Mouse (Mus musculus) intestine, embryonic 14.5 days (tissue): ENCODE data around the gene Zfp672. TPM values are rescaled to one million over a fixed set of nuclear protein-coding genes. Genes with fewer than 3 reads are reported as not detected.

ENCODE experiments used
- ATAC-seq: fragments of 200-750 bp; cut with Nextera tagmentation; replicated peaks from 2 replicates; pipeline ENCODE4 v1.8.0; 2017; ENCODE audit warnings: low read depth, moderate number of reproducible peaks, moderate TSS enrichment, moderate library complexity; ENCODE audit not compliant: low FRiP score, low TSS enrichment
- DNase-seq: peaks from one replicate; pipeline ENCODE4 v3.0.0-alpha.2; 2018; ENCODE audit warnings: low spot score
- H3K27ac ChIP-seq: fragments of 300-500 bp; sonication (generic); 2 replicates; pipeline ENCODE4 v1.5.1; 2014; ENCODE audit warnings: low read depth, mild to moderate bottlenecking, control low read depth
- H3K27me3 ChIP-seq: fragments of 300-500 bp; sonication (generic); replicated peaks from 2 replicates; pipeline ENCODE4 v1.6.1; 2014; ENCODE audit warnings: low read length, control low read depth; ENCODE audit not compliant: control insufficient read depth, insufficient read depth
- H3K36me3 ChIP-seq: fragments of 300-500 bp; sonication (generic); 2 replicates; pipeline ENCODE4 v1.6.1; 2014; ENCODE audit warnings: low read length, control low read depth; ENCODE audit not compliant: control insufficient read depth, insufficient read depth
- H3K4me1 ChIP-seq: fragments of 300-500 bp; sonication (generic); replicated peaks from 2 replicates; pipeline ENCODE4 v1.6.1; 2014; ENCODE audit warnings: low read length, control low read depth, mixed read lengths; ENCODE audit not compliant: control insufficient read depth, insufficient read depth
- H3K4me2 ChIP-seq: fragments of 300-500 bp; sonication (generic); 2 replicates; pipeline ENCODE4 v1.6.1; 2014; ENCODE audit warnings: low read length
- H3K4me3 ChIP-seq: fragments of 300-500 bp; sonication (generic); 2 replicates; pipeline ENCODE4 v1.5.1; 2014; ENCODE audit warnings: low read depth, low read length, control low read depth, mixed read lengths
- H3K9ac ChIP-seq: fragments of 300-500 bp; sonication (generic); 2 replicates; pipeline ENCODE4 v1.6.1; 2014; ENCODE audit warnings: mild to moderate bottlenecking, low read length
- H3K9me3 ChIP-seq: fragments of 300-500 bp; sonication (generic); 2 replicates; pipeline ENCODE4 v1.6.1; 2016; ENCODE audit warnings: low read length, control low read depth; ENCODE audit not compliant: control insufficient read depth
- WGBS: fragments of 180-500 bp; shearing (Covaris S2); extraction: QIAGEN DNeasy Blood & Tissue Kit; methylation state at CpG from one replicate; pipeline ENCODE4 v1.1.7; 2014; 5-methylcytosine and 5-hydroxymethylcytosine counted together
- polyA plus RNA-seq: library from polyadenylated mRNA; unstranded; fragments of >200 nt; fragmentation: Nextera tagmentation; extraction: Ambion mirVana; gene quantifications from 2 replicates; pipeline ENCODE4 v1.2.1, GENCODE M21; 2014

Zfp672 gene
- polyA plus RNA-seq, 1 experiment from 2014 or later = 45.9 TPM

DNA sequence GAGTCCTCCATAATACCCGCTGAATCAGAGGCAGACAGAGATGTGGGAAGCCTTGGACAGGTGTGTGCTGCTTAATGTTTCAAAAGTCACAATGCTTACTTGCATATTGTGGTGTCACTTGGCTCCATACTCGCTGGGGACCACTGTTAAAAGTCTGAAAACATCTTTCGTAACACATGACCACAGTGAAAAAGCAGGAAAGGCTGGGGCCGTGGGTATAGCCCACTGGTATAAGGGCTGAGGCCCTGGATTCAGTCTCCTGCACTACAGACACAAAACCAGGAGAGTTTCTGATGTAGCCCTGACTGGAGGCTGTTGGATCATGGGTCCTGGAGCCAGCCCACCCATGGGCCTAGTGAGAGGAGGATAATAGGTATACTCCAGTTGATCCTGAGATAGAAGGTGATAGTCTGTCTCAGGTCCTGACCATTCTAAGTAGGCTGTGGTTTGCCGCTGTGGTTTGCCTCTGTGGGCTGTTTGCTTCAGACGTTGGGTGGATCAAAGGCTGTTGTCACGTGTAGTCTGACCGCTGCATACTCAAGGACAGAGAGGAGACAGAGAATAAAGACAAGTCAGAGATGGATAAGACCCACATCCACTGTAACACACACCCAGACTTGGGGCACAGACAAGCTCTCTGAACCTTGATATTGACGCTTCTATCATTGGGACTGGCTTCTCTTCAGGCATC lies 40.0 kb downstream of the Zfp672 start:
- no peak overlapping the region for H3K27ac ChIP-seq
- H3K27me3 ChIP-seq = no peaks in the 10 kb centered on the region
- 80% methylated on average over 9 of the region's 9 CpGs for WGBS
- H3K4me3 ChIP-seq = no peak overlapping the region
- ATAC-seq (no peak), DNase-seq (no peak)
- no peaks in the 10 kb centered on the region for H3K36me3 ChIP-seq
- no peak overlapping the region for H3K4me2 ChIP-seq
- 0 out of 2 replicates have a peak, but pooled peaks cover under 1% of the 10 kb centered on the region for H3K9me3 ChIP-seq
- H3K9ac ChIP-seq = no peak overlapping the region
- no peaks in the 10 kb centered on the region for H3K4me1 ChIP-seq

DNA sequence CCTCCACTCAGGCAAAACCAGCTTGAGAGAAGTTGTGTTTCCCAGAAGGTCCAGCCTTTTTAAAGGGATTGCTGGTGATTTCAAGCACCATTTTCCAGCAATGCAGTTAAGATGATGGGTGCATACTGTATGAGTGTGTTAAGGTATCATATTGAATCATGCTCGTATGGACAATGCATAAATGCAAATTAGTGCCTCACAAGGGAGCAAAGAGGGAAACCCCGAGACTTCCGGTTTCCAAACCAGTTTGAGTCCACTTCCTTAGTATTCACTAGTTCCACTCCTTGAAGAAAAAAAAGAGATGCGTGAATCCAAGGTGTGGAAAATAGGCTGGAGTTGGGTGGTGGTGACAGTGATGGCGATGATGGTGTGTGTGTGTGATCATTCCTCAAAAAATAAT lies 47.6 kb downstream of the Zfp672 start:
- ATAC-seq (no peak), DNase-seq (no peak)
- no peak overlapping the region for H3K4me3 ChIP-seq
- no peaks in the 10 kb centered on the region for H3K9me3 ChIP-seq
- no peaks in the 10 kb centered on the region for H3K36me3 ChIP-seq
- H3K9ac ChIP-seq = no peak overlapping the region
- no peak overlapping the region for H3K4me2 ChIP-seq
- H3K4me1 ChIP-seq = no peaks in the 10 kb centered on the region
- no peaks in the 10 kb centered on the region for H3K27me3 ChIP-seq
- 84% methylated on average over 5 of the region's 5 CpGs for WGBS
- H3K27ac ChIP-seq = no peak overlapping the region

GRCm38 (mm10) chr11:58281970-58282496 lies 48.1 kb downstream of the Zfp672 start:
- H3K27ac ChIP-seq = no peak overlapping the region
- DNase-seq = no peak
- no peaks in the 10 kb centered on the region for H3K27me3 ChIP-seq
- no peaks in the 10 kb centered on the region for H3K4me1 ChIP-seq
- H3K4me3 ChIP-seq = no peak overlapping the region
- H3K9ac ChIP-seq = no peak overlapping the region
- no peaks in the 10 kb centered on the region for H3K9me3 ChIP-seq
- no peaks in the 10 kb centered on the region for H3K36me3 ChIP-seq
- no peak for ATAC-seq
- 85% methylated on average over 13 of the region's 13 CpGs for WGBS
- H3K4me2 ChIP-seq = no peak overlapping the region

DNA sequence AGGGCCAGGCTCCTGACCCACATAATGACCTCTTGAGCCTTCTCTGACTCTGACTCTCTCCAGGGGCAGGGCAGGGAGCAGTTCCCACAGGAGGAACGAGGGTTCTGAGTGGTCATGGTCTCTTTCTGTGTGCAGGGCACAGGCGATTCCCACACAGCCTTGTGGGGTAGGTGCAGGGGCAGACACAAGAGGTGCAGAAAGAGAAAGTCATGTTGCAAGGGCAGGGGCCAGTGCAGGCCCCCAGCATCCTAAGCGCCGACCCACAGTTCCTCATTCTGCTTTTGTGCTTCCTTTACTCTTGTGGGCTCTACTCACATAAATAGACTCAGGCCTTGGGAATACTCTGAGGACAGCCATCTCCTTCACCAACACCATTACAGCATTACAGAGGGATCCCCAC lies 54.4 kb downstream of the Zfp672 start:
- Histone ChIP-seq H3K27me3 (no peaks in the 10 kb centered on the region), H3K27ac (no peak overlapping the region), H3K9ac (no peak overlapping the region), H3K4me1 (no peaks in the 10 kb centered on the region), H3K4me3 (no peak overlapping the region), H3K9me3 (no peaks in the 10 kb centered on the region), H3K4me2 (no peak overlapping the region), H3K36me3 (no peaks in the 10 kb centered on the region)
- DNase-seq (no peak), ATAC-seq (no peak)
- WGBS = 73% methylated on average over 4 of the region's 4 CpGs

DNA sequence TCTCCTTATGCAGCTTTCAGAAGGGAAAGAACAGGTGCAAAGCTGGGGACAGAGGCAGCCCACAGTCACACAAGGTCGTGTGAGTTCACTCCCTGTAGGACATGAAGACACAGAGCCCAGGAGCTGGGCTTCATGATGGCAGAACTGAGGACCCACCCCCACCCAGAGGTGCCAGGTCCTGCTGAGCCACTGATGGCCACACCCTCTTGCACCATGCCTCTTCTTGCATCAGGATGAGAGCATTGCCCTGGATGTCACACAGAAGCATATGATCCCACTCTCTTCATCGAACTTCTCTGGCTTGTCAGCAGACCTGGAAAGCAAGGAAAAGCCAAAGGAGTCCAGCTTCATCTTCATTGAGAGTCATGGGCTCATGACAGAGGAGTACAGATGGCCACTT lies 55.6 kb downstream of the Zfp672 start, which contains the start of gene 4930438A08Rik:
Gene 4930438A08Rik, plus strand, starts transcription at position 228 of the 400 bp plus-strand sequence.
- no peaks in the 10 kb centered on the region for H3K27me3 ChIP-seq
- DNase-seq = no peak
- H3K4me1 ChIP-seq = no peaks in the 10 kb centered on the region
- H3K4me3 ChIP-seq = no peak within 1 kb of the TSS
- ATAC-seq = no peak
- H3K9me3 ChIP-seq = no peaks in the 10 kb centered on the region
- H3K36me3 ChIP-seq = no peaks in the 10 kb centered on the region
- no peak within 1 kb of the TSS for H3K27ac ChIP-seq
- H3K4me2 ChIP-seq = no peak within 1 kb of the TSS
- WGBS = 44% methylated on average over 2 of the region's 2 CpGs
- H3K9ac ChIP-seq = no peak within 1 kb of the TSS

DNA sequence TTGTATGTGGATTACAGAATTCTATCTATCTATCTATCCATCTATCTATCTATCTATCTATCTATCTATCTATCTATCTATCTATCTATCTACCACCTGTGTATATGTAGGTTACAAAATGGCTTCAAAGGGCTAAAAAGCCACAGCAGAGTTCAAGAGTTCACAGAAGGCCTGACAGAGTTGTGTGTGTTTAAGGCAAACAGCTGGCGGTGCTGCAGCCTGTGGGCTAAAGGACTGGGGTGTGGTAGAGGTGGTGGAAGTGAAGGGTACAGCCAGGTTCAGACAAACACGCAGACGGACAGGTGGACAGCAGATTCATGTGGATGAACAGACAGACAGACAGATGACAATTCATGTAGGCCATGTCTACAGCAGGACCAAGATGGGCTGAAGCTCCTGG lies 61.9 kb downstream of the Zfp672 start:
- Histone ChIP-seq H3K36me3 (no peaks in the 10 kb centered on the region), H3K4me3 (no peak overlapping the region), H3K9me3 (no peaks in the 10 kb centered on the region), H3K4me1 (no peaks in the 10 kb centered on the region), H3K4me2 (no peak overlapping the region), H3K27me3 (no peaks in the 10 kb centered on the region), H3K9ac (no peak overlapping the region), H3K27ac (no peak overlapping the region)
- DNase-seq = no peak
- WGBS = 76% methylated on average over 3 of the region's 3 CpGs
- ATAC-seq = no peak

Other genes with a start within 250 kb of the Zfp672 start
- not detected in 2 replicates for gene Gm12248, start 237.2 kb downstream of the Zfp672 start, polyA plus RNA-seq
- 86.8 and 91.1 TPM in 2 replicates for gene Cnot8, start 226.2 kb downstream of the Zfp672 start, polyA plus RNA-seq
- 27.7 and 28.6 TPM in 2 replicates for gene Gemin5, start 161.8 kb downstream of the Zfp672 start, polyA plus RNA-seq
- gene Mrpl22, start 158.7 kb downstream of the Zfp672 start, polyA plus RNA-seq = 131 and 133 TPM in 2 replicates
- 6.6 and 7.3 TPM in 2 replicates for gene Igtp, start 130.8 kb downstream of the Zfp672 start, polyA plus RNA-seq
- gene Irgm2, start 130.7 kb downstream of the Zfp672 start, polyA plus RNA-seq = 6.2 and 8.9 TPM in 2 replicates
- gene 4930438A08Rik, start 55.5 kb downstream of the Zfp672 start, polyA plus RNA-seq = not detected in 2 replicates
- 19.7 and 22.3 TPM in 2 replicates for gene Zfp692, start 23.3 kb downstream of the Zfp672 start, polyA plus RNA-seq
- 27.5 and 28.9 TPM in 2 replicates for gene Sh3bp5l, start 385 bp upstream of the Zfp672 start, polyA plus RNA-seq
- 274 and 403 TPM in 2 replicates for gene Lypd8, start 48.7 kb upstream of the Zfp672 start, polyA plus RNA-seq
- not detected in 2 replicates for gene 1810065E05Rik, start 90.8 kb upstream of the Zfp672 start, polyA plus RNA-seq
- not detected in 2 replicates for gene Gm12253, start 102.2 kb upstream of the Zfp672 start, polyA plus RNA-seq
- not detected in 2 replicates for gene Lypd9, start 122.6 kb upstream of the Zfp672 start, polyA plus RNA-seq
- not detected in 2 replicates for gene Olfr30, start 131.9 kb upstream of the Zfp672 start, polyA plus RNA-seq
- not detected in 2 replicates for gene Olfr332, start 162.2 kb upstream of the Zfp672 start, polyA plus RNA-seq
- not detected in 2 replicates for gene Olfr331, start 172.2 kb upstream of the Zfp672 start, polyA plus RNA-seq
- not detected in 2 replicates for gene Olfr330, start 204.5 kb upstream of the Zfp672 start, polyA plus RNA-seq
- gene Olfr329-ps, start 216.1 kb upstream of the Zfp672 start, polyA plus RNA-seq = not detected in 2 replicates
- gene Olfr328, start 225.3 kb upstream of the Zfp672 start, polyA plus RNA-seq = 0.08 TPM in 1 of 2 replicates, not detected in the other
- not detected in 2 replicates for gene Olfr224, start 240.2 kb upstream of the Zfp672 start, polyA plus RNA-seq
- gene Olfr325, start 247.4 kb upstream of the Zfp672 start, polyA plus RNA-seq = not detected in 2 replicates